Mouse (Mus musculus): ENCODE measurements at regions not wholly inside any gene's neighbourhood (a gene's known extent, or its start where the extent isn't known, plus 50 kb on each side); places are given as distances from the start of the nearest gene placed in this dataset.

DNA sequence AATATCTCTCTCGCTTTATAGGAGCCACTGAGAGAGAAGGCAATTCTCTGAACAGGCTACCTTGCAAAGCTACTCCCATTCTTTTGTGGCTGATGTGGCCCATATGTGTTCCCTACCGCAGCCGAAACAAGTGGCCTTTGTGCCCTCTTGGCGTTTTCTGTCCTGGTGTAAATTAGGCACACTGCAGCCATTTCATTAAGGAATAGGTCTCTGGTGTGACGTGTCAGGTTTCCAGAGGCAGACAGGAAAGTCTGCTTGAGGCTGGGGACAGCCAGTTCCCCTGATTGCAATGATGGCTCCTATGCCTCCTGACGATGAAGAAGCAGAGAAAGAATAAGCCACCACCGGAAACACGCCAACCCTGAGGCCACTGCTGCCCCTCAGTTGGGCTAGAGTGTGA is 59.3 kb upstream of the Bcor start:
- DNase-seq (ENCODE audit: extremely low spot score in 1 of 2, low spot score in 1 of 2): no peak

DNA sequence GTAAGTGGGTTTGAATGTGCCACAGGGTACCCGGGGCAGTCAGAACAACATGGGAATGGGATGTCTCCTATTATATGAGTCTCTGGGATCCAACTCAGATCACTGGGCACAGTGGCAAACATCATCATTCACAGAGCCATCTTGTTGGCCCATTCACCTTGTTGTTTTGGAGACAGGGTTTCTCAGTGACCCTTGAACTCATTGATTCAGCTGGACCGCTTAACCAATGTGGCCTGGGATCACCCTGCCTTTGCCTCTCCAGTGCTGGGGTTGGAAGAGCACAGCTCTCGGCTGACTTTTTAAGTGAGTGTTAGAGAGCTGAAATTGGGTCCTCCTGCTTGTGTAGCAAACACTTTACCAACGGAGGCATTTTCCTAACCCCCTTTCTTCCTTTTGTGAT is 64.2 kb upstream of the Bcor start:
- no peak for DNase-seq (ENCODE audit: extremely low spot score in 1 of 2, low spot score in 1 of 2)

DNA sequence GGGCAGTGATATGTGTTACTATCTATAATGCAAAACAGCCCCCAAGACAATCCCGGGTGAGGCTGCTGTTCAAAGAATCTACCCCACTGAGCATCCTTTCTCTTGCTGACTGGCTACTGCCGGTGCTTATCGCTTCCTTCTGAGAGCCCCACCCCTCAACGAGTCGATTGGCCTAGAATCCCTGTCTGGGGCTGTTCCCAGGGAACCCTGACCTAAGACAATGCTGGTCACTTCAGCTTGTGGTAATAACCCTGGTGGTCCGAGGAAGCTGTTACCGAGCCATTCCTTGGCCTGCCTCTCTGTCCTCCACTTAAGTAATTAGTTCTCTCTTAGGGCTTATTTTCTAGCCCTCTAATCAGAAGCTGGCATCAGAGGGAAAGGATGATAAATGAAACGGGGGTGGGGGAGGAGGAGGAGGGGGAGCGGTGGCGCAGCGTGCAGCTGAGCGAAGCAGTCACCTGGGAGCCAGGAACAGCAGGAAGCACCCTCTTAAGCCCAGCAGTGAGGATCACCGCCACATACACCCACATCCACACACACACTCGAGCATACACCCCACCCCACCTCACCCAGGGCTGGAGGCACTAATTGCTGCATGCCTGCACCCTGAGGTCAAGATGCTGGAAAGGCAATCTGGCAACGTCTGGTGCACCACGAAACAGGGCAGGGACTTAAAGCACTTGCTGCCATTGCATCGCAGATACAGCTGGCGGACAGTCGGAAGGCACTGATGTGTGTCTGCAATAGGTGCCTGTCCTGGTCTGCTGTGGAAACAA is 65.1 kb upstream of the Bcor start:
- peak in 1 of 2 experiments; percentile 6 for DNase-seq (ENCODE audit: extremely low spot score in 1 of 2, low spot score in 1 of 2)

DNA sequence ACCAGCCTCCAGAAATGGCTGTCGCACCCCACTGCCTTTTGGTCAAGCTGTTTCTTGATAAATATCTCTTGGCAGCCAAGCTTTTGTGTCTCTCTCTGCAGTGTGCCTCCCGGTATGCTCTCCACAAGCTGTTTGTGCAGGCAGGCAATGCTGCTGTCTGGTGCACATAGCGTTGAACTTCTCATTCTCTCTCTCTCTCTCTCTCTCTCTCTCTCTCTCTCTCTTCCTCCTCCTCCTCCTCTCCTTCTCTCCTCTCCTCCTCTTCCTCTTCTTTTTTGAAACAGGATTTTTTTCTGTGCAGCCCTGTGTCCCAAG is 65.7 kb upstream of the Bcor start:
- no peak for DNase-seq (ENCODE audit: extremely low spot score in 1 of 2, low spot score in 1 of 2)

DNA sequence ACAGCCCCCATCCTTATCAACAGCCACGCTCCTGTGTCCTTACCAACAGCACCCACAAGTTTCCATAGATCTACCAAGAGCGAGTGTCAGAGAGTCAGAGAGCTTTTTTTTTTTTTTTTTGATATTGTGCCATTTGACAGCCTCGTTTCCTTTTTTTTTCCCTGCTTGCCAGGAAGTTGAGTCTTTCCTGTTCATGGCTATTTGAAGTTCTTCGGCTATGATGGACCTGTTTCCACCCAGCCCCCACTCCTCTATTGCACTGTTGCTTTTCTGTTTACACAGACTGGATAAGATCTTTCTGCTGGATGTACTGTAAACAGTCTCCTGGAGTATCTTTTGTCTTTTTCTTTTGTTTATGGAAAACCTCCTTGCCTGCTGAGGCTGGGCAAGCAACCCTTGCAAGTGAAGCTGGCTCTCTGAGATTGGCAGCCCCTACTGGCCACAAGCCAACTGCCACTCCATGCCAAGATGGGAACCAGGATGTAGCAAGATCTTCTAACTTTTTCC is 80.4 kb upstream of the Bcor start:
- no peak for DNase-seq (ENCODE audit: extremely low spot score in 1 of 2, low spot score in 1 of 2)

DNA sequence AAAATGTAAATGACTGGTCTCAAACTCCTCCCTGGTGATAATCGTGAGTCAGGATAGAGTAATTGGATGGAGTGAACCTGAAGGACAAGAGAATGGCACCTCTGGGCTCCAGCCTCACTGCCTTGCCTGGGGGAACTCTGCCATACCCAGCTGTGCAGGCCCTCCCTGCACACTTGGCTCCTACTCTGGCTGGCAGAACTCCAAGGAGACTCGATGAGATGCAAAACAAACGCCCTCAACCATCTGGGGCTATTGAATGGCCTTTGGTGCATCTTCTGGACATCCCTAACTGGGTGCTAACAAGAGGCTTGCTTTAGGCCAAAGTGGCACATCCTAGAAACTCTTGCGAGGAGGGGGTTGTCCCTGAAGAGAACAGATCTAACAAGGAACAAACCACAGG is 81.6 kb upstream of the Bcor start:
- no peak for DNase-seq (ENCODE audit: extremely low spot score in 1 of 2, low spot score in 1 of 2)

DNA sequence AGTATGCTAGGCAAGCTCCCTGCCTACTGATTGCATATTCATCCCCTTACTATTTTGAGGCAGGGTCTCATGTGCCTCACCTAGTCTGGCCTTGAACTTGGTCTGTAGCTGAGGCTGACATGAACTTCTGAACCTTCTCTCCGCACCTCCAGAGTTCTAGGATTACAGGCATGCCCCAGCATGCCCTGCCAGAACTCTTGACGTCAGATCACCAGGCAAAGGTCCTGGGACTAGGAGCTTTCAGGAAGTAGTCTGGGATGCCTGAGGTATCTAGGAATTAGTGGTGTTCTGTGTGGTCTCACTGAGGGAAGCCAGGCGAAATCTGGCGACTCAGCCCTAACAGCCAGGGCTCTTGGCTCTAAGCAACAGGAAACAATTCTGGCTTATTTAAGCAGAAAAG is 88.9 kb upstream of the Bcor start:
- DNase-seq (ENCODE audit: extremely low spot score in 1 of 2, low spot score in 1 of 2): no peak

DNA sequence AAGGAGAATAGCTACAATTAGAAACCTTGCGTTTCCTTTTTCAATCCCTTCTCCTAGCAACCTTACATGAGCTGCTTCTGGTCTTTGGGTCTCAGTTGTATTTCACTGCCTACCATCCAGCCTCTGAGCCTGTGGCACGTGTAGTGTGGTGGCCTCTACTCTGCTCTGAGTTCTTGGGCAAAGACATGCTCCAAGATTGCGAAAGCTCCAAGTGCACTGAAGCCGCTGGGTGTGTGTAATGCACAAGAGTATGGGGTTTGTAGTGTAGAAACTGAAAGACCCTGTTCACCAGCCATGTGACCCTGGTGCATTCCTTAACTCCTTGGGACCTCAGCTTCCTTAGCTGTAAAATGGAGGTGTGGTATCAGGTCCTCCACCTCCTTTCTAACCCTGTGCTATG is 89.8 kb upstream of the Bcor start:
- no peak for DNase-seq (ENCODE audit: extremely low spot score in 1 of 2, low spot score in 1 of 2)

DNA sequence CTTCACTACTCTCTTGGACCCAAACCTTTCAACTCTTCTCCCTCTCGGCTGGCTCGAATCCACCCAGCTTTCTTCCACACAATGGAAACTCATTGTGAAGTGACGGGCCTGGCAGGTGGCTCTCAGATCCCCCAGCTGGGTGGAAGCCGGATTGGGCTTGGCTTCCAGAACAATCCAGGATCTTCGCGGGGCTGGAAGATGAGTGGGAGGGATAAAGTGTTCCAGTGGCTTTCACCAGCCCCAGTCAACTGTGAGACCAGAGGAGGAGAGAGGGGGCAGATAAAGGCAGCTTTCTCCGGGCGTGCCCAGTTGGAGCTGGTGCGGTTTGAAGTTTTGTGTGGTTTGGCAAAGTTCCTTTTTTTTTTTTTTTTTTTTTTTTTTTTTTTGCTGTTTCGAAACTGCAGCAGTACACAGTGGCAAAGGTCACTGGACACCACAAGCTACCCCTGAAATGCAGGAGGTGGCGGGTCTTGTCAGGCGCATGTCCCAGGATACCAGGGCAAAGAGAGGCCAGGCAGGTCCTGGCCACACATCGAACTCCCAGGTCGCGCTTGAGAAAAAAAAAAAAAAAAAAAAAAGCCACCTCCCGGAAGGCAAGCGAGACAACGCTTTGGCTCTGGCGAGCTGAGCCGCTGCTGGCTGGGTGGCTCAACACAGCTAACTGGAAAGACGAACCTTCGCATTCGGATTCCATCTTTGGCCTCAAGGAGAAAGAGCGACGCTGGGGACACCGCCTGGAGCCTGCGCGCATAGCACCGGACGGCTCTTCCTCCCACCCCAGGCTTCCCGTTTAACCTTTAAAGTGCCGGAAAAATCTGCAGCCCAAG is 91.9 kb upstream of the Bcor start:
- DNase-seq (ENCODE audit: extremely low spot score in 1 of 2, low spot score in 1 of 2): peak; percentile 7 to 57

DNA sequence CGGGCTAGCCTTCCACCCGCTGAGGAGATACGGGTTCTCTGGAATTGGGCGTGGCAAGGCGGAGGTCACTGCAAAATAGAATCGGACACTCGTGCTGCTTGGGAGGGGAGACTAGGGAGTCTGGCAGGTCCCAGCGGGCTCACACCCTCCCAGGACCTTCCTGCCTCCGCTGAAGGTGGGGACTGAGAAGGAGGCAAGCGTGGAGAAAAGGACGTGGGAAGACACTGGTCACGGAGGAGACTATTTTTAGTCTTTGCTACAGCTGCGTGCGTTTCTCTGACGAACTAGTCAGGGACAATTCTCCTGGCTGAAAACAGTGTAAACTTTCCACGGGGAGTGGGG is 92.5 kb upstream of the Bcor start:
- DNase-seq (ENCODE audit: extremely low spot score in 1 of 2, low spot score in 1 of 2): no peak

DNA sequence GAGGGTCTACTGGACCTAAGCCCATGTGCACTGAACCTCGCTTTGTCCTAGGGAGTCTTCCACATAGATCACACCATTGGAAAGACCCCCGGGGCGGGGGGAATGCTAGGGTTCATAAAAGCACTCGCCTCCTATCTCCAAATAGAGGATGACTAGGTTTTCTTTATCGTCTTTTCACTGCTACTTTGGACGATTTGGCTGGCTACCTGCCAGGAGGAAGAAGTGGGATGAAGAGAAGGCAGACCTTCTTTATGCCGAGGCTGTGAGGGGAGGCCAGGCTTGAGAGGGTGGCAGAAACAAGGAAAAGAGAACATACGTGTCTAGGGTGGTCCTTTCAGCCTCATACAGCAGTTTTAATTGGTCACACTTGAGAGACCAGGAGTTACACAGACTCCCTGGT is 96.6 kb upstream of the Bcor start:
- DNase-seq (ENCODE audit: extremely low spot score in 1 of 2, low spot score in 1 of 2): no peak

DNA sequence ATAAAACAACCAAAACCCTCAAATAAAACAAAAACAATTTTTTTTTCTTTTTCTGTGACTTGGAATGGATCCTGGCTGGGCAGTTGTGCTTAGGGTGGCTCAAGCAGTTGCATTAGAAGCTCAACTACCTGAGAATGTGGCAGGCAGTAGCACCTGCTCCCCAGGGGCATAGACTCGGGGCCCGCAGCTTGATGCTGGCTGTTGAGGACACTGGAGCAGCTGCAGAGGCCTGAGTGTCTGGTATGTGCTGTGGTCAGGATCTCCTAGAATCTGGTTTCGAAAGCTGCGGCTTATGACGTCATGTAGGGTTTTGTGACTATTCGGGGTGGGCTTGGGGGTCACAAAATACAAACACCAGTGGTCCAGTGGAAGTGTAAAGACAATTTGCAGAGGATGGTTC is 103.7 kb upstream of the Bcor start:
- no peak for DNase-seq (ENCODE audit: extremely low spot score in 1 of 2, low spot score in 1 of 2)

DNA sequence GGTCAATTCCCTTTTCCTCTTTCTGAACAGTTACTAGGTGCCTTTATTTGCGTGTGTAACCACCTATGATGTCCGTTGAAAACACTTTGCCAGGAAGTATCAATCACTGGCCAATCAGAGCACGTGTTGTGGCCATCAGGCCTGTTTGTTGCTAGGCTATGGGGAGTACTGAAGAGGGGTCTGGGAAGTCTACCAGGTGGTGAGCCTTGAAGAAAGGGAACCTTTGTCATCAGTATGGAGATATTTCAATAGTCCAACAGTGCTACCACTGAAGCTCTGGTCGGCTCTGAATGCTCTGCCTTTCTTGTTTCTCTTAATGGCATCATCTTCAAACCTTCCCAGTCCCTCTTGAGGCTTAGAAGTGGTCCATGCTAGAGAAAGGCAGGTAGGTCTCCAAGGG is 124.6 kb upstream of the Bcor start:
- DNase-seq (ENCODE audit: extremely low spot score in 1 of 2, low spot score in 1 of 2): no peak

DNA sequence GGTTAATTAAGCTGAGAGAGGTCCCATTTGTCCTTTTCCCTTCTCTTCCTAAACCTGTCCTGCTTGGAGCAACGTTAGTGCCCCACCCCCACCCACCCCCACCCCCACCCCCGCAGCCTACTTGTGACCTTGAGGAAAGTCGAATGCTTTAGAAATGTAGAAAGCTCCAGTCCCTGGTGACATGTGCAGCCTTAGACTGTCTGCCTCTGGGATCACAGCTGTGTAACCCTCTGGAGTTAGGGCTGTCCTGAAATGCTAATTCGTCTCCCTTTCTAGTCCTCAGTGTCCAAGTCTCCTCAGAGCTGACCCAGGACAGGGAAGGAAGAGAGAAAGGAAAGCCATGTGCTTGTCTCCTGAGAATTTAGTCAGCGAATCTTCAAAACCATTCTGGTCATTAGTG is 125.0 kb upstream of the Bcor start:
- no peak for DNase-seq (ENCODE audit: extremely low spot score in 1 of 2, low spot score in 1 of 2)

DNA sequence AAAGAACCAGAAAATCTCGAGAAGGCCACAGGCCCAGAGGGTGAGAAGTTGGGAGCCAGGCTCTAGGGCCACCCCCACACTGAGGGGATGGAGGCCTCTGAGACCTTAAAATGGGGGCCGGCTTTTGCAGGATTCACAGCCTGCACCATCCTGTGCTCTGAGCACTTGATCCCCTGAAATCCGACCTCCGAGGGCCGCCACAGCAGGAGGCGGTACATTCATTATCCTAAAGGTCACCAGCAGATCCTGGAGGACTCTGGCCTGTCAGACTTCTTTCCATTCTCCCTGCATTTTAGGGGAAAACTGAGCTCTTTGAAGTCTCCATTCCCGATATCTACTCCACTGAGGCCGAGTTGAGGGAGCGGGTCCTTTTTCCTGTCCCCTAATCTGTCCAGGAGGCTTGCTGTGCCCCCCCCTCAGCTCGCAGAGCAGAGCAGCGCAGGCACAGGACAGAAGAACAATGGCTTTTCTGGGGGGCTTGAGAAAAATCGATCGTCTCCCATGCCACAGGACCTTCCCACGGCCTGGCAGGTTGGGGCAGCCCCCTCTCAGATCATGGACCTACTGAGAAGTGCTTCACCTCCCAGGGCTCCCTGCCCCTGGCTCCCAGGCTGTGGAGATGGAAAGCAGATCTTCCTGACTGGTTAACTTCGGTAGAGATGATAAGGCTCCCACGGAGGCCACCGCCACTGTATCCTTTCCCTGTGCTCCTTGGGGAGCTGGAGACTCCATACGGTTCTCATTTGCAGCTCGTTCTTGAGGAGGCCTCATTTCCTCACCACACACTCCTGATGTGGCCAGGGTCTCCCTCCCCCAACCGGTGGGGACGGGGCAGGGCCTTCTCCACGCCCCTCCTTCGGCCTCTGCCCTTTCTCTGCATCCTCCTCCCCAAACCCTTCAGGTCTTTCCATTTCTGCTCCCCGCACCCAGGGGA is 126.1 kb upstream of the Bcor start:
- DNase-seq (ENCODE audit: extremely low spot score in 1 of 2, low spot score in 1 of 2): no peak

DNA sequence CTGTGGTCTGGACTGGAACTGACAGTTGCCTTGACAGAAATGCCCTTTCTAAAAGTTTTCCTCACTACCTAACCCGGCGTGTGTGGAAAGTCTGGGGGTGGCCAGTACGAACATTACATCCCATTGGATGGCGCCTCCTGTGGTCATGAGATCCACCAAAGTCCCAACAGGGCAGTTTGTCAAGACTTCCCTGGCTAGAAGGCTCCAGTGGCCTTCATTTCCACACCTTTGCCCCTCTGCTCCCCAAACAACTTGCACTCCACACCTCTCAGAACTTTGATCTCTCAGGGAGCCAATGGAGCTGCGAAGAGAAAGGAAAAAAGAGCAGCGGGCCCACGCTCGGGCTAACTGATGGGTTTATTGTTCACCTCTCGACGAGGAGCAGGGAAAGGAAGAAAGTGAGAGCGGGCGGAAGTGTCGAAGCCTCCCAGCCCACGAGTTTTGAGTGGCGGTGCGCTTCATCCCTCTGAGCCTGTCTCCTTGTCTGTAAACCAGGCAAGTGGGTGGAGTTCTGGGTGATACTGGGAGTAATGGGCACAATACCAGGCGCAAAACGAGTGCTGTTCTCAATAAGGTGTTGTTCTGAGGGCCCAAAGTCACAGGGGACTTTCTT is 126.9 kb upstream of the Bcor start:
- DNase-seq (ENCODE audit: extremely low spot score in 1 of 2, low spot score in 1 of 2): no peak

DNA sequence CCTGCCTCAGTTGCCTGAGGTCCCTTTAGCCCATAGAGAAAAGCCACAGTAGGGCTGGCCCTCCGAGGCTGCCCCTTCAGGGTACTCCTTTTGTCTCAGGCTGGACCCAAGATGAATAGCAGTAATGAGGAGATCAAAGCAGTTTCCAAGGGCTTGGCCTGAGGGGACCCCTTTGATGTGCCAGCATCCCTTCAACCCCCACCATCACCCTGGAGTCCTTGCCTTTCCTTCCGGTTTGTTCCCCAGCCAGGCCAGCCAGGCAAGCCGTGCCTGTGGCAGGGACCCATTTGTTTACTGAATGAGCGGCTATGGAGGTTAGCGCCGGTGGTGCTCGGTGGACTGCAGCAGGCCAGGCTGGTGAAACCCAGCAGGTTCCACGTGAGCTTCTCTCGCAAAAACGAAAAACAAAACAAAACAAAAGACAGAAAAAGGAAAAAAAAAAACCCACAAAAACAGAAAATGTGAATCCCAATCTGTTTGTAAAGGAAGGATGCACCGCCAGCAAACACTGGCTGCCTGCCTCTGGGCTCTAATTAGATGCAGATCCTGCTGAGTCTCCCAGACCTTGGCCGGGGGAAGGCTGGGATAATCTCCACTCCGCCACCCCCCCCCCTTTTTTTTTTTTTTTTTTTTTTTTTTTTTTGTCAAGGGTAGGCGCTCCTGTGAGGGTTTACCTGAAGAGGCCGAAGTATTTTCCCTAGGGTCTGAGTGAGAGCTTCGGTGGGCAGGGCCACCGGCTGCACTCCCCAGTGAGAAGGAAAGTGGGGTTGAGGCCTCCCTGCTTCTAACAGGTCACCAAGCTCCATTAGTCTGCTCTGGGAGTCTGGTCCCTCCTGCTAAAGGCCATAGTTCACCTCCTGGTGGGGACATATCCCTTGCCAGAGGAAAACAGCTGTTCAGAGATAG is 127.8 kb upstream of the Bcor start:
- peak in 1 of 2 experiments; percentile 18 for DNase-seq (ENCODE audit: extremely low spot score in 1 of 2, low spot score in 1 of 2)

DNA sequence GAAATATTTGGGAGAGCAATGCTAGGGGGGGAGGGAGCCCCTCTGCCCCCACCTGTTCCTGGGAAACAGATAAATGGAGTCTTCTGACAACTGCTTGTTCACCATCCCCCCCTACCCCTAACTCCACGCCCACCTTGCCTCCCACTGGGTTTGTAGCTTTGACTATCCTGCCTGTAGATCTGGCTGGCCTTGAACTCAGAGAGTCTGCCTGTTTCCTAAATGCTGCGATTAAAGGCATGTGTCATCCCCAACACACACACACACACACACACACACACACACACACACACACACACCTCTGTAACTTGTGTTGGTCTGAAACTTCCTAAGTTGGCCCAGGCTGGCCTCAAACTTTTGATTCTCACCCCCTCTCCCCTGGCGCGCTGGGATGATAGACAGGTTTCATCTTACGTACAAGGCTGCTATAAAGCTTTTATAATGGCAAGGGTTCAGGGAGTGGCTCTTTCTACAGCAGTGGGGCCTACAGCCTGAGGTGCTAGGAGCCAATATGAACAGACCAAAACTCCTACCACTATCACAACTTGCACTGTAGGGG is 128.5 kb upstream of the Bcor start:
- no peak for DNase-seq (ENCODE audit: extremely low spot score in 1 of 2, low spot score in 1 of 2)

DNA sequence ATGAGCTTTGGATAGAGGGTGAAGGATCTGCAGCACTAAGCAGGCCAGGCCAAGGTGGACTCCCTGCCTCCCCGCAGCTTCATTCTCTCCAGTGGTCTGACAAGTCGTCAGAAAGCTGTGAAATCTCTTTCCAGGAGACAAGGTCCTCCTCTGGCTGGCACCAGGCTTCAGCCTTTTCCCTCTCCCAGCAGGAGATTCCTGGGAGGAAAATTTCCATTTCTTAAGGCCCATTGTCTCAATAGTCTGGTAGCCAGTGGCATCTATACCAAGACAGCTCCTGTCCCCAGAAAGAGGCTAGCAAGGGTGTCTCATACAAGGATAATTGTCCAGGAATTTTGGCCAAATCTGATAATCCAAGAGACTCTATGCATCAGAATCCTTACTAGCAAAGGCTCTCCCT is 133.0 kb upstream of the Bcor start:
- no peak for DNase-seq (ENCODE audit: extremely low spot score in 1 of 2, low spot score in 1 of 2)
